Mouse (Mus musculus) intestine, embryonic 16.5 days (tissue): ENCODE data around the gene Mylk. TPM values are rescaled to one million over a fixed set of nuclear protein-coding genes. Genes with fewer than 3 reads are reported as not detected.

Experiments used
- ATAC-seq: fragments of 200-750 bp; cut with Nextera tagmentation; 2 replicates; pipeline ENCODE4 v1.8.0; 2017; ENCODE audit warnings: moderate TSS enrichment, moderate library complexity
- H3K27ac ChIP-seq: fragments of 300-500 bp; sonication (generic); 2 replicates; pipeline ENCODE4 v1.5.1; 2014; ENCODE audit warnings: mild to moderate bottlenecking, low read length
- H3K27me3 ChIP-seq: fragments of 300-500 bp; sonication (generic); replicated peaks from 2 replicates; pipeline ENCODE4 v1.6.1; 2014; ENCODE audit warnings: low read length, control low read depth, mixed read lengths; ENCODE audit not compliant: control insufficient read depth, insufficient read depth
- H3K36me3 ChIP-seq: fragments of 300-500 bp; sonication (generic); 2 replicates; pipeline ENCODE4 v1.6.1; 2014; ENCODE audit warnings: low read length, control low read depth; ENCODE audit not compliant: control insufficient read depth, insufficient read depth
- H3K4me1 ChIP-seq: fragments of 300-500 bp; sonication (generic); 2 replicates; pipeline ENCODE4 v1.6.1; 2014; ENCODE audit warnings: low read length, control low read depth, mixed read lengths; ENCODE audit not compliant: control insufficient read depth, insufficient read depth
- H3K4me2 ChIP-seq: fragments of 300-500 bp; sonication (generic); 2 replicates; pipeline ENCODE4 v1.6.1; 2014; ENCODE audit warnings: low read depth, low read length, control low read depth
- H3K4me3 ChIP-seq: fragments of 300-500 bp; sonication (generic); 2 replicates; pipeline ENCODE4 v1.5.1; 2014; ENCODE audit warnings: mild to moderate bottlenecking, low read length
- H3K9ac ChIP-seq: fragments of 300-500 bp; sonication (generic); 2 replicates; pipeline ENCODE4 v1.6.1; 2014; ENCODE audit warnings: low read depth, low read length
- H3K9me3 ChIP-seq: fragments of 300-500 bp; sonication (generic); 2 replicates; pipeline ENCODE4 v1.6.1; 2016; ENCODE audit warnings: low read length, control low read depth; ENCODE audit not compliant: control insufficient read depth
- WGBS: fragments of 180-500 bp; shearing (Covaris S2); extraction: QIAGEN DNeasy Blood & Tissue Kit; methylation state at CpG from one replicate; pipeline ENCODE4 v1.1.7; 2014; 5-methylcytosine and 5-hydroxymethylcytosine counted together
- polyA plus RNA-seq: library from polyadenylated mRNA; unstranded; fragments of >200 nt; fragmentation: Nextera tagmentation; extraction: Ambion mirVana; gene quantifications from 2 replicates; pipeline ENCODE4 v1.2.1, GENCODE M21; 2015

Mylk gene
- polyA plus RNA-seq, 1 experiment from 2014 or later, result 397 TPM

- Histone ChIP-seq H3K9ac (peak overlapping the region; percentile 44), H3K36me3 (no peaks in the 10 kb centered on the region), H3K4me2 (peak overlapping the region; percentile 35; the same call in 1 of the 2 replicates), H3K27ac (peak overlapping the region; percentile 72), H3K9me3 (no peaks in the 10 kb centered on the region), H3K4me1 (peaks cover 30% of the 10 kb centered on the region), H3K4me3 (peak overlapping the region; percentile 40), H3K27me3 (no peaks in the 10 kb centered on the region)
- 50% methylated on average over 10 of the region's 10 CpGs for WGBS
- ATAC-seq, result peak; percentile 41; the same call in 1 of the 2 replicates
Measured at GRCm38 (mm10) chr16:34997576-34997975, 252.6 kb downstream of the Mylk start.

GRCm38 (mm10) chr16:34999016-34999415 is 254.0 kb downstream of the Mylk start:
- ATAC-seq, result no peak
- Histone ChIP-seq H3K9me3 (no peaks in the 10 kb centered on the region), H3K9ac (peak overlapping the region; percentile 44; the same call in 1 of the 2 replicates), H3K36me3 (no peaks in the 10 kb centered on the region), H3K4me1 (peaks cover 26% of the 10 kb centered on the region), H3K27me3 (no peaks in the 10 kb centered on the region), H3K4me3 (peak overlapping the region; percentile 40), H3K4me2 (peak overlapping the region; percentile 35; the same call in 1 of the 2 replicates), H3K27ac (no peak overlapping the region)
- WGBS, result 69% methylated on average over 3 of the region's 3 CpGs

DNA sequence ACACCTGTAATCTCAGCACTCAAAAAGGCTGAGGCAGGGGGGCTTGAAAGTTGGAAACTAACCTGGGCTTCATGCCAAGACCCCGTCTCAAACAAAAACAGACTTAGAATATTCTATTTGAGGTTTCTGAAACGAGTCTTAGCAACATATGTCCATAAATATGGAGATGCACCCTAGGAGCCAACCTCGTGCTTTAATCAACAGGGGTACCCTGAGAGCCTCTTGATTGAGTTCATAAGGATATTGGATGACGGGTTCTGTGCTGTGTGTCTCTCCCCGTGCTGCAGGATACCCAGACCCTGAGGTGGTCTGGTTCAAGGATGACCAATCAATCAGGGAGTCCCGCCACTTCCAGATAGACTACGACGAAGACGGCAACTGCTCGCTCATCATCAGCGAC is 255.0 kb downstream of the Mylk start:
- ATAC-seq, result no peak
- no peak overlapping the region for H3K4me2 ChIP-seq
- H3K27ac ChIP-seq, result no peak overlapping the region
- peaks cover 21% of the 10 kb centered on the region for H3K4me1 ChIP-seq
- no peaks in the 10 kb centered on the region for H3K36me3 ChIP-seq
- H3K27me3 ChIP-seq, result no peaks in the 10 kb centered on the region
- H3K4me3 ChIP-seq, result no peak overlapping the region
- H3K9me3 ChIP-seq, result no peaks in the 10 kb centered on the region
- 43% methylated on average over 11 of the region's 11 CpGs for WGBS
- no peak overlapping the region for H3K9ac ChIP-seq

DNA sequence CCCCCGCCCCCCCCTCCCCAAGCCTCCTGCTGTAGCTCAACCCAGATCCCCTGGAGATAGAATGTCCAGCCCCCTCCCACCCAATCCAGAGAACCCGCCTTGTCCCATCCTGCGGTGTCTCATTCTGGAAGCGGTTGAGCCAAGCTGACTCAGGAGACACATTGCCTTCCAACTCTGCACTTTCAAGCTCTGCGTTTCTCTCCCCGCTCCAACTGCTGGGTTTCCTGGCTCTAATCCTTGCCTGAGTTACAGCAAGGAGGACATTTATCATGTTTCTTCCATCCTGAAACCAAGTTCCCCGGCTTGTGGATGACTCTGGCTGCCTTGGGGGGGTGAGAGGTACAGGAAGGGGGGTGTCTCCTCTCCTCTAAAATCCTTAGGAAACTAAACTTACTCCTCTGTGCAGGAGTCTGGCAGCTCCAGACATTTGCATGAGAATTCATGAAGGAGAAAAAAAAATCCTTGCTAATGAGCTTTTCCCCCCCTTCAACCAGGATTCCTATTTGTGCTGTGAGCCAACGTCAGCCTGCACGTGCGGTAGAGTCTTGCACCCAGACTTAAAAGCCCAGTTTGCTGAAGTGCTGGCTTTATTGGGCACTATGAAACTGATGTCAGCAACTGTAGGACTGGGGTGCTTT is 256.0 kb downstream of the Mylk start:
- peak; percentile 35 for ATAC-seq
- Histone ChIP-seq H3K4me1 (peaks cover 15% of the 10 kb centered on the region), H3K27ac (no peak overlapping the region; the same call in 1 of the 2 replicates), H3K4me2 (no peak overlapping the region), H3K9ac (no peak overlapping the region), H3K4me3 (no peak overlapping the region), H3K36me3 (no peaks in the 10 kb centered on the region), H3K27me3 (no peaks in the 10 kb centered on the region), H3K9me3 (no peaks in the 10 kb centered on the region)
- WGBS, result 16% methylated on average over 10 of the region's 10 CpGs

- ATAC-seq, result no peak
- 62% methylated on average over 5 of the region's 5 CpGs for WGBS
- no peaks in the 10 kb centered on the region for H3K9me3 ChIP-seq
Measured at GRCm38 (mm10) chr16:35004356-35004755, 259.3 kb downstream of the Mylk start.

GRCm38 (mm10) chr16:35004756-35005155 is 259.7 kb downstream of the Mylk start:
- H3K27ac ChIP-seq, result no peak overlapping the region
- no peak overlapping the region for H3K4me3 ChIP-seq
- no peaks in the 10 kb centered on the region for H3K36me3 ChIP-seq
- no peaks in the 10 kb centered on the region for H3K27me3 ChIP-seq
- WGBS, result 73% methylated on average over 2 of the region's 2 CpGs
- H3K9ac ChIP-seq, result no peak overlapping the region
- H3K4me2 ChIP-seq, result no peak overlapping the region
- H3K4me1 ChIP-seq, result no peaks in the 10 kb centered on the region
- H3K9me3 ChIP-seq, result no peaks in the 10 kb centered on the region
- no peak for ATAC-seq

More at GRCm38 (mm10) chr16:35004356-35004755, 259.3 kb downstream of the Mylk start:
- no peak overlapping the region for H3K4me2 ChIP-seq
- H3K36me3 ChIP-seq, result no peaks in the 10 kb centered on the region
- H3K9ac ChIP-seq, result no peak overlapping the region
- no peak overlapping the region for H3K27ac ChIP-seq
- H3K4me1 ChIP-seq, result no peaks in the 10 kb centered on the region
- H3K4me3 ChIP-seq, result no peak overlapping the region
- H3K27me3 ChIP-seq, result no peaks in the 10 kb centered on the region

DNA sequence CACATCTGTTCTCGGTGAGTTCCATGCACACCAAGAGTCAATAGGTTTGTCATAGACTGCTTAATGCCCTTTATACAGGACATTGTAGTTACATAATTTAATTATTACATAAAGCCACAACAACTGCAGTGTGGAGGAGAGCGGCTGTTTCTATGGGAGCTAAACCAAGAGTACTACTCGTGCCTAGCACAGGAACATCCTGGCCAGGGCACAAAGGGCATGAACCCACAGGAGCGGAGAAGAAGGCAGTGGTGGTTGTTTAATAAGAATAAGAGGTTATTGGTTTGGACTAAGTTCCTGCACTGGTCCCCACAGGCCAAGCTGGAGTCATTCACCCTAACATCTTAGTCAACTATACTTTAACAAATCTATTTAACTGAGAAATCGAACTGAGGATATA is 261.2 kb downstream of the Mylk start:
- H3K4me3 ChIP-seq, result no peak overlapping the region
- no peaks in the 10 kb centered on the region for H3K9me3 ChIP-seq
- no peaks in the 10 kb centered on the region for H3K36me3 ChIP-seq
- no peaks in the 10 kb centered on the region for H3K4me1 ChIP-seq
- 85% methylated on average over 5 of the region's 5 CpGs for WGBS
- ATAC-seq, result no peak
- no peak overlapping the region for H3K9ac ChIP-seq
- H3K4me2 ChIP-seq, result no peak overlapping the region
- no peaks in the 10 kb centered on the region for H3K27me3 ChIP-seq
- H3K27ac ChIP-seq, result no peak overlapping the region

DNA sequence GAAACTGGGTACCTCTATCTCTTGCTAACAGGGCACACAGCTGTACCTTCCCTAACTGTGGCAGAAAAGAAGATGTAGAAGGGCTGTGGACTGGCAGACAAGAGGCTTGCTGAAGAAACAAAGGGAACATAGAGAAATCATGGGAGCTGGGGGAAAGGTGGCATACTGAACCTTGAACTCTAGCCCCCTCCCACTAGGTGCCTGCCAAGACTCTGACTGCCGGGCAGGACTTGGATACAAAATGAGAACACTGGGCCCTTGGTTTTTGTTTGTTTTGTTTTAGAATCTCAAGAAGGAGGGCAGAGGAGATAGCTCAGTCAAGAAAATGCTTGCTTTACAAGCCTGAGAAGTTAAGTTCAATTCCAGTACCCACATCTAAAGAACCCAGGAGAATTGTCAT is 262.4 kb downstream of the Mylk start:
- no peaks in the 10 kb centered on the region for H3K4me1 ChIP-seq
- no peak overlapping the region for H3K27ac ChIP-seq
- H3K4me3 ChIP-seq, result no peak overlapping the region
- H3K27me3 ChIP-seq, result no peaks in the 10 kb centered on the region
- H3K36me3 ChIP-seq, result no peaks in the 10 kb centered on the region
- no peak overlapping the region for H3K4me2 ChIP-seq
- no peaks in the 10 kb centered on the region for H3K9me3 ChIP-seq
- WGBS, result 62% methylated on average over 1 of the region's 1 CpGs
- no peak for ATAC-seq
- H3K9ac ChIP-seq, result no peak overlapping the region

GRCm38 (mm10) chr16:35008447-35008846 is 263.4 kb downstream of the Mylk start:
- Histone ChIP-seq H3K9me3 (no peaks in the 10 kb centered on the region), H3K27ac (no peak overlapping the region), H3K36me3 (no peaks in the 10 kb centered on the region), H3K27me3 (no peaks in the 10 kb centered on the region), H3K4me2 (no peak overlapping the region), H3K4me3 (no peak overlapping the region), H3K9ac (no peak overlapping the region), H3K4me1 (no peaks in the 10 kb centered on the region)
- ATAC-seq, result no peak

GRCm38 (mm10) chr16:35013501-35013900 is 268.5 kb downstream of the Mylk start:
- WGBS, result 83% methylated on average over 2 of the region's 2 CpGs
- ATAC-seq, result no peak
- Histone ChIP-seq H3K9ac (no peak overlapping the region), H3K4me2 (no peak overlapping the region), H3K4me3 (no peak overlapping the region), H3K27me3 (no peaks in the 10 kb centered on the region), H3K4me1 (no peaks in the 10 kb centered on the region), H3K27ac (no peak overlapping the region), H3K9me3 (0 out of 2 replicates have a peak, but pooled peaks cover 2% of the 10 kb centered on the region), H3K36me3 (no peaks in the 10 kb centered on the region)
